Mouse (Mus musculus) erythroblast, embryonic 14.5 days (primary cell): ENCODE data around the gene Ahctf1.

Source experiments
- GATA1 ChIP-seq: IDR thresholded peaks from 2 replicates; pipeline ENCODE4 v1.6.1; 2012; ENCODE audit warnings: low read length, inconsistent platforms, mixed read lengths
- TAL1 ChIP-seq: IDR thresholded peaks from 3 replicates; pipeline ENCODE4 v1.6.1; 2012; ENCODE audit warnings: low read length, inconsistent platforms, mixed read lengths

GRCm38 (mm10) chr1:179709390-179709789 lies 94.1 kb downstream of the Ahctf1 start:
- TF ChIP-seq GATA1 (no peak), TAL1 (no peak)
